Mouse (Mus musculus) C2C12 (cell line): ENCODE measurements around the gene Cd300a. TPM values are rescaled to one million over a fixed set of nuclear protein-coding genes. Genes with fewer than 3 reads are reported as not detected.

Experiments
- H3K27me3 ChIP-seq: one replicate; pipeline ENCODE4 v1.6.1; 2011; ENCODE audit not compliant: control insufficient read depth, insufficient read depth, insufficient read length
- H3K36me3 ChIP-seq: one replicate; pipeline ENCODE4 v1.6.1; 2011; ENCODE audit not compliant: control insufficient read depth, insufficient read depth
- H3K4me3 ChIP-seq: one replicate; pipeline ENCODE4 v1.5.1; 2011; ENCODE audit warnings: mild to moderate bottlenecking, control low read depth; ENCODE audit not compliant: poor library complexity, insufficient read depth, severe bottlenecking
- H3K79me2 ChIP-seq: one replicate; pipeline ENCODE4 v1.6.1; 2011; ENCODE audit not compliant: control insufficient read depth, insufficient read depth
- H3K79me3 ChIP-seq: one replicate; pipeline ENCODE4 v1.6.1; 2011; ENCODE audit warnings: low read depth, control low read depth
- H3ac ChIP-seq: one replicate; pipeline ENCODE3; 2011; ENCODE audit warnings: low read depth; ENCODE audit not compliant: control insufficient read depth, insufficient read length
- CEBPB ChIP-seq: IDR thresholded peaks from one replicate; pipeline ENCODE4 v1.6.1; 2011; ENCODE audit warnings: low read depth, mild to moderate bottlenecking, control low read depth, moderate library complexity
- CTCF ChIP-seq: IDR thresholded peaks from one replicate; pipeline ENCODE4 v1.5.1; 2011; ENCODE audit not compliant: control insufficient read depth, insufficient read depth, insufficient read length
- FOSL1 ChIP-seq: IDR thresholded peaks from one replicate; pipeline ENCODE4 v1.8.0; 2011; ENCODE audit warnings: mild to moderate bottlenecking, low read length; ENCODE audit not compliant: poor library complexity, insufficient read depth, severe bottlenecking
- MAX ChIP-seq: IDR thresholded peaks from one replicate; pipeline ENCODE4 v1.6.1; 2011; ENCODE audit warnings: mild to moderate bottlenecking, control low read depth
- MYOD1 ChIP-seq: IDR thresholded peaks from one replicate; pipeline ENCODE4 v1.6.1; 2011; ENCODE audit warnings: low read depth; ENCODE audit not compliant: control insufficient read depth, insufficient read length
- MYOG ChIP-seq: IDR thresholded peaks from one replicate; pipeline ENCODE4 v1.6.1; 2011; ENCODE audit not compliant: control insufficient read depth, insufficient read length; ENCODE audit errors: extremely low read depth
- USF1 ChIP-seq: IDR thresholded peaks from one replicate; pipeline ENCODE4 v1.6.1; 2011; ENCODE audit warnings: low read depth, mild to moderate bottlenecking, control low read depth, moderate library complexity
- polyA plus RNA-seq: library from polyadenylated mRNA; unstranded; fragments of >200 nt; fragmentation: generic; extraction: Trizol; gene quantifications from one replicate; pipeline ENCODE4 v1.2.1, GENCODE M21; 2012; ENCODE audit warnings: missing spikeins

Cd300a gene
- polyA plus RNA-seq, 1 experiment, result 0.02 TPM

DNA sequence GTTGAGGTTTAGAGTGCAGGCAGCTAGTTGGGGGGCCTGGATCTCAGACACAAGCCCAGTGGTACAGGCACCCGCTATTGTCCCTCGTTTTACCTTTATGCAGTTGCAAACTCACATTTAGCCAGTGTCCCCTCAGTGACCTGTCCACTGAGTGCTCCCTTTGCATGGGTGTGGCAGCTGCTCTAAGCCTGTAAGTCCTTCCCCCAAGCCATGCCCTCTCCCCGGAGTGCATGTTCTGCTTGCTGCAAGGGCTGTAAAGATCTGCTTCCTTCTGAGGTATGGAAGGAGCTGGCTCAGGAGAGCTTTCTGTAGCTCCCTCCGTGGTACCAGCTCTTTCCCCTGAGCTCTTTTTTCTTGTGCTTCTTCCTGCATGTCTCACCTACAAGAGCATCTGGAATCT is 43.8 kb downstream of the Cd300a start:
- no peaks in the 10 kb centered on the region for H3K36me3 ChIP-seq
- no peaks in the 10 kb centered on the region for H3K79me3 ChIP-seq
- TF ChIP-seq FOSL1, result no peak
- no peak for TF ChIP-seq USF1
- TF ChIP-seq MYOD1, result no peak
- H3K27me3 ChIP-seq, result no peaks in the 10 kb centered on the region
- H3K79me2 ChIP-seq, result no peaks in the 10 kb centered on the region
- no peak overlapping the region for H3ac ChIP-seq
- H3K4me3 ChIP-seq, result no peak overlapping the region

DNA sequence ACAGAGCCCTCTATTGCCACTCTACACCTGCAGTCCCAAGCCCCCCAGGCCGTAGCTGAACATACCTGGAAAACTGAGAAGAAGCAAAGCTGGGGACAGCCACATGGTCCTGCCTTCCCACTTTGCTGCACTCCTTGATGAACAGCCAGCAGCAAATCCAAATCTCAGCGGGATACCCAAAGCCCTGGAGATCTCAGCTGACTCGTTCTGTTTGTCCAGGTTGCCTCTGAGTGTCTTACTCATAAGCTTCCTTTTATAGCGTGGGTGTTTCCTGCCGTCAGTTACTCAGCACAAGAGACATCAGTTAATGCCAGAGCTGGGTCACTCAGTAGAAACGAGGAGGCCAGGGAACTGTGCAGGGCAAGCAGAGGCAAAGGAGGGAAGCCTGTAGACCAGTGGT is 44.3 kb downstream of the Cd300a start, which contains the start of gene Cd300lb:
Gene Cd300lb, minus strand, starts transcription at position 243 of the 400 bp plus-strand sequence.
- H3K79me3 ChIP-seq, result no peaks in the 10 kb centered on the region
- H3K4me3 ChIP-seq, result no peak within 1 kb of the TSS
- no peaks in the 10 kb centered on the region for H3K36me3 ChIP-seq
- no peaks in the 10 kb centered on the region for H3K79me2 ChIP-seq
- no peak within 1 kb of the TSS for H3ac ChIP-seq
- H3K27me3 ChIP-seq, result no peaks in the 10 kb centered on the region
- TF ChIP-seq USF1 (no peak), MYOD1 (no peak), CEBPB (no peak), CTCF (no peak), MAX (no peak), MYOG (no peak), FOSL1 (no peak)

Other genes starting within 250 kb of the Cd300a start
- gene Rpl38, start 221.5 kb upstream of the Cd300a start, polyA plus RNA-seq, result 3,802 TPM
- gene Ttyh2, start 214.6 kb upstream of the Cd300a start, polyA plus RNA-seq, result 20.1 TPM
- gene Dnaic2, start 162.6 kb upstream of the Cd300a start, polyA plus RNA-seq, result 0.27 TPM
- gene Kif19a, start 124.7 kb upstream of the Cd300a start, polyA plus RNA-seq, result 0.25 TPM
- gene Btbd17, start 94.1 kb upstream of the Cd300a start, polyA plus RNA-seq, result 0.49 TPM
- not detected for gene Gpr142, start 91.1 kb upstream of the Cd300a start, polyA plus RNA-seq
- gene Gprc5c, start 38.9 kb upstream of the Cd300a start, polyA plus RNA-seq, result 0.75 TPM
- gene Cd300lb, start 44.3 kb downstream of the Cd300a start, polyA plus RNA-seq, result 0.76 TPM
- gene Cd300c, start 79.1 kb downstream of the Cd300a start, polyA plus RNA-seq, result not detected
- not detected for gene Cd300ld, start 99.9 kb downstream of the Cd300a start, polyA plus RNA-seq
- gene Cd300c2, start 111.8 kb downstream of the Cd300a start, polyA plus RNA-seq, result not detected
- gene Cd300ld2, start 126.2 kb downstream of the Cd300a start, polyA plus RNA-seq, result not detected
- gene Cd300ld4, start 137.0 kb downstream of the Cd300a start, polyA plus RNA-seq, result not detected
- 0.16 TPM for gene Cd300ld5, start 147.7 kb downstream of the Cd300a start, polyA plus RNA-seq
- not detected for gene Cd300ld3, start 158.4 kb downstream of the Cd300a start, polyA plus RNA-seq
- gene Cd300e, start 172.1 kb downstream of the Cd300a start, polyA plus RNA-seq, result not detected
- 0.07 TPM for gene Rab37, start 201.4 kb downstream of the Cd300a start, polyA plus RNA-seq
- gene Cd300lf, start 244.0 kb downstream of the Cd300a start, polyA plus RNA-seq, result not detected